Mouse (Mus musculus): ENCODE results near the gene Tspan31.

Tspan31 gene

DNA sequence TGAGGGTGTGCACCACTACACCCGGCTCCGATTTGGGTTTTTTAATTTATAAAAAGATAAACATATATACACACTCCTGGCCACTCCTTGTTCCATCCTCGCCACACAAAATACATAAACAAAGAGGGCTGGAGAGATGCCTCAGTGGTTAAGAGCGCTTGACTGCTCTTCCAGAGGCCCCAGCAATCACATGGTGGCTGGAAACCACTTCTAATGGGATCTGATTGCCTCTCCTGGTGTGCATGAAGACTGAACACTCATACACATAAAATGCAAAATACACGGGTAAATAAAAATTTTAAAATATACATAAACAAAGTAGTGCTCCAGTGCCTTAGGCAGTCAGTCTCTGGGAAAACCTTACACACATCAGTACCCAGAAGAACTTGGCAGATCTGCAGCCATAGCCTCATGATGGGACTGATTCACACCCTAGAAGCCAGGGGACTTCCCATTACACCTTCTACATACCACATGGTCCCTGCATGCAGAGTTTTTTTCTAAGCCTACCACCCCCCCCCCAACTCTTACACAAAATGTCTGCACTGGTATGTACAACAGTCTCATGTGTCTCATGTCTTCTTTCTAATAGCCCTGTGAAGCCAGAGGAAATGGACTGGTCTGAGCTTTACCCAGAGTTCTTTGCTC lies 27.5 kb downstream of the Tspan31 start:
- no peak for DNase-seq (ENCODE audit: low read depth, low spot score)

DNA sequence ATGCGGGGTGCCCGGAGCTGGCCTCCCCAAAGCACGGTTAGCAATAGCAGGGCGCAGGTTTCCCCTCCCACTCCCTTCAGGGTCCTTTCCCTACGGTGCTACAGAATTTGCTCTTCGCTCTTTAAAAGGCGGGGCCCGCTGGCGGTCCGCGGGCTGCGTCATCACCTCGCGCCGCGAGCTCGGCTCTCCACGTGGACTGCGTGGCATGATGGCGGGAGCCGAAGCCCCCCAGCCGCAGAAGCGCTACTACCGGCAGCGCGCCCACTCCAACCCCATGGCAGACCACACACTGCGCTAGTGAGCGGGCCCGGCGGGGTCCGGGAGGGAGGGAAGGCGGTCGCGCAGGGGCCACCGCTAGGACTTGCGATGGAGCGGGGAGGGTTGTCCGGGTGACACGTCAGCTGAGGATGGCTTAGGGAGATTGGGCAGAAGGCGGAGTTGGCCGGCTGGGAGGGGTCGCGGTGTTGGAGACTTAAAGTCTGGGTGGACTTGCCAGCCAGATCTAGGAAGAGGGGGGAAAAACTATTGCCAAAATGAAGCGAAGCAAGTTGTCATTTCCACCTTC lies 28.2 kb downstream of the Tspan31 start:
- DNase-seq (ENCODE audit: low read depth, low spot score): no peak

DNA sequence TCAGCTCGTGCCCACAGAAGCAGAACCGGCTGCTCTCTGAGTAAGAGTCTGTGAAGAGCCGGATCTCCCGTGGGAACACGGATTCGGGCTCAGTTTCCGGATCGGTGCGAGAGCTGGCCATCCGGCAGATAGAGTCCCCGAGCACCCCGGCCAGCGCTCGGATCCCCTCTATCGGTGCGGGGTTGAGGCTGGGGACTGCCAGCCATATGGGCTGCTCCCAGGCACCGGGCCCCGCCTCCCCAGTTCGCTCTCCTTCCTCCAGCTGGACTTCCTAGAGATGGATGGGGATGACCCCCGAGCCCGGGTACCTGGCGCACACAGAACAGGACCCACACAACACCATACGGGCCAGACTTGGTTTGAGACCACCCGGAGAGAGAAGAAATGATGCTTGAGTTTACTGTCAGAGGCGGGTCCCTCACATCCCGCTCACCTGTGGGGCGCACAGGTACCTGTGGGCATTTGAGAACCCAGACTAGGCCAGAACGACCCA lies 28.7 kb downstream of the Tspan31 start, which contains the start of the genes Mettl1 and Eef1akmt3:
Mettl1 (plus strand) TSS at position 141 of the 493 bp plus-strand sequence.
Eef1akmt3 (minus strand) TSS at position 240 of the 493 bp plus-strand sequence.
- DNase-seq (ENCODE audit: low read depth, low spot score): no peak

DNA sequence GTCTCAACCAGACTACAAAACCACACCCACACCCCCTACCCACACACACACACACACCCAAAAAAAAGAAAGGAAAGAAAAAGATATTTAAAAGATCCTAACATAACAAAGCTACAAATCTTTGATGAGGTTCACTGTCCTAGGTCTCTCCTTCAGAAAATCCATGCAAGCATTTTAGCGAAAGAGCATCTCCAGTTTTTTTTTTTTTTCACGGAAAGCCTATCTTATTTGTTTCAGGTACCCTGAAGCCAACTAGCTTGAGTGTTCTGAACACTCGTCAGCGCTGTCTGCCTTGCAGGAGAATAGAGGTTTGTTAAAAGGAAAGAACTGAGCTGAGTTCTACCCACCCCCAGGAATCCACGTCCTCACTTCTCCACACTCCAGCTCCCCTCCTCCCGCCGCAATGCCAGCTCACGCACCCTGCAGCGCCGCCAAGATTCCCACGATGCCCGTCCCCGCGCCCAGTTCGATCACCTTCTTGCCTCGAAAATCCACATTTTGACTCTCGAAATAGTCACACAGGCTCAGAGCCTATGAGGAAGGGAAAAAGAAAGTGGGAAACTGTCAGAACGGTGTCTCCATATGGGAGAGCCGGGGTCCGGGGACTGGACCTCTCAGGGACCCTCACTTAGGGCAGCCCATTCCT lies 29.4 kb downstream of the Tspan31 start:
- no peak for DNase-seq (ENCODE audit: low read depth, low spot score)

DNA sequence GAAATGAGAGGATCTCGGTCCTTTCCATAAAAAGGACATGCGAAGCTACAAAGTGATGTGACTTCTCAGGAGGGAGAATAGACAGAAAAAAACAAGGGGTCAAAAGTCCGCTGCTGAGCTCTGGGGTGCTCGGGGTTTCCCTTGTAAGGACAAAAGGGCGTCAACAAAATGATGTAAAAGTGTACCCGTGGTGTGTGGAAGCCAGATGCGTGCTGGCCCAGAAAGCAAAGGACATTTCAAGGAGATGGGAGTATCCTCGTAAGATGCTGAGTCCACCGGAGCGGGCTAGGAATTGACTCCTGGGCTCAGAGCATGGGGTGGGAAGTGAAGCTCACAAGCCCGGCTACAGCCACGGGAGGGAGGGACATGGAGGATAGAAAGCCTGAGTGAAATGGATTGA lies 32.4 kb downstream of the Tspan31 start:
- no peak for DNase-seq (ENCODE audit: low read depth, low spot score)

DNA sequence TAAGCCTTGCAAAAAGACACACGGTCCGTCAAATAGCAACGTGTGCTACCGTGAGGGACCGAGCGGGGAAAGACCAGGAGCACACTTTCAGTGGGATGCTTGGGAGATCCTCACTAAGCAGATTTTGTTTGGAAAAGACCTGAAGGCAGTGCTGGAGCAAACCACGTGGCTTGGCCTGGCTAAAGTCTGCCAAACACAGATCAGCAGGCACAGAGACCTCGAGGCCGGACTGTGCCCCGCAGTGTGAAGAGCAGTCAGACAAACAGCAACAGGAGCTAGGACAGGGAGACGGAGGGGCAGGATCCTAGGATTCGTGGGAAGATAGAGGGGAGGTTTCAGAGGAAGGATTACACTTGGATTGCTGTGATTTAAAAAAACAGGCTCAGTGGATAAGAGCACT lies 33.8 kb downstream of the Tspan31 start:
- DNase-seq (ENCODE audit: low read depth, low spot score): no peak

DNA sequence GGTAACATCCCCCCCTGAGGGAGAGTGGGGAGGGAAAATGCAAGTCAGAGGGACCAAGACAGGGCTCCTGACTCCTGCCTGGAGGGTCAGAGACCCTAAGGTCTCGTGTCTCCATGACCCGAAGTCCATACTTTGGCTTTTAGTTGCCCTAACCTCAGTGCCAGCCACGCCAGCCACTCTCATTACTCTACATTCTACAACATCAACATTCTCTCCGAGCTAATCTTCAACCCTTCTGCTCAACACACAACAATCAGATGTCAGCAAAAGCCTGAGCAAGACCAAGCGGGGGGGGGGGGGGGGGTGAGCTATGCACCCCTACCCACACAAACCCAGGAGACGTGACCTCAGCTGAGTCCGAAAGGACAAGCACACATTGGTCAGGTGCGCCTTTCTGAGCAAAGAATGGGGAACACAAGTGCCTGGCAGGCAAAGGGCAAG lies 36.7 kb downstream of the Tspan31 start:
- DNase-seq (ENCODE audit: low read depth, low spot score): no peak

DNA sequence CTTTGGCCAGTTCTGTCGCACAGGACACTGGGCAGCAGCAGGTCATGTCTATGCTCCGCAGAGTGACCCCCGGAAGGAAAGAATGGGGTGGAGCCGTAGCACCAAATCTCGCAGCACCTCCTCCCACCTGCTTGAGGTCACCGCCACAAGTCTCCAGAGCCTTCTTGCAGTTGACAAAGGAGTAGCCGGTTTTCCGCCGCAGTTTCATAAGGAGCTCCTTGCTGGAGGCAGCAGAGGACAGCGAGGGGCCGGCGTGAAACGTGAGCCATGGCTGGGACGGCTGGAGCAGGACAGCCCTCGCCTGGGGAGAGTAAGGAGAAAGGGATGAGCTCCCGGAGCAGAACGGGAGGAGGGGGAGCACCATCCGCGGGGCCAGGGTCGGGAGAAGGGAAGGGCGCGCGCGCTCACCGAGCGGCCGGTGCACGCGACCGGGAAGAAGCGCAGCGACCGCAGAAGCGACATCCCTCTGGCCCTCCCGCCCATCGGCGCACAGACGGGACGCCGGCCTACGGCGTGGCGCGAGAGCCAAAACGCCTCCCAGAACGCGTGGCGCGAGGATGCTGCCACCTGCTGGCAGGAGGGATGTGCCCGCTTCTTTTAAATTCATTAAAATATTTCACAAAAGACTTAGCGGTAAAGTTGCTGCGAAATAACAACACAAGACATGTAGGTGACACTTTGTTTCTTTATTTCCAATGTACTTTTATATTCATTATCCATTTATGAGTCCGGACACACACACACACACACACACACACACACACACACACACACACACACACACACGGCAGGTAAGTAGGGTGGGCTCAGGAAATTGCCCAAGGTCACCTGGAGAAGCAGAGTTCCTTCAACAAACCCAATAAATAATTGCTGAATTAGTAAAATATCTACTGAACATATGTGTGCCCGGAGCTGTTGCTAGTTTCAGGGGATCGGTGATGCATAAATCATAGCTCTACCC lies 39.4 kb downstream of the Tspan31 start, which contains the start of gene Tsfm:
Tsfm (minus strand) TSS at position 505 of the 961 bp plus-strand sequence.
- DNase-seq (ENCODE audit: low read depth, low spot score): peak; percentile 73

DNA sequence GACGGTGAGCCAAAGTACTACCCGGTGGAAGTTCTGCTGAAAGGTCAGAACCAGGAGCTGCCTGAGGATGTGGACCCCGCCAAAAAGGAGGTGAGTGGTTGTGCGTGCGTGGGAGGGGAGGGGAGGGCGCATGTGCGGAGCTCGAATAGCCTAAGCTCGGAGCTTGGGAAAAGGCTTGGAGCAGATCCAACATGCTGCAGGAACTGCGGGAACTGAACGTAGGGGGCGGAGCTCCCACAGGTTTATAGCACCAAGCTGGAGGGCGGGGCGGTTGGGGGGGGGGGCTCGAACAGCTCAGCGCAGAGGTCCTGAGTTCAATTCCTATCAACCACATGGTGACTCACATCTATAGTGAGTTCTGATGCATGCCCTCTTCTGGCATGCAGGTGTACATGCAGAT lies 51.6 kb downstream of the Tspan31 start:
- no peak for DNase-seq (ENCODE audit: low read depth, low spot score)
